Mouse (Mus musculus): ENCODE results near the gene Nt5c. TPM values are rescaled to one million over a fixed set of nuclear protein-coding genes. Genes with fewer than 3 reads are reported as not detected.
"Not testable (repeated sequence)": the region's sequence is repeated elsewhere in the genome, so short reads cannot be mapped to it uniquely, and the experiment has no call there.

Gene Nt5c
- total RNA-seq, 2 experiments from 2014 or later: 20.1 to 23.0 TPM

DNA sequence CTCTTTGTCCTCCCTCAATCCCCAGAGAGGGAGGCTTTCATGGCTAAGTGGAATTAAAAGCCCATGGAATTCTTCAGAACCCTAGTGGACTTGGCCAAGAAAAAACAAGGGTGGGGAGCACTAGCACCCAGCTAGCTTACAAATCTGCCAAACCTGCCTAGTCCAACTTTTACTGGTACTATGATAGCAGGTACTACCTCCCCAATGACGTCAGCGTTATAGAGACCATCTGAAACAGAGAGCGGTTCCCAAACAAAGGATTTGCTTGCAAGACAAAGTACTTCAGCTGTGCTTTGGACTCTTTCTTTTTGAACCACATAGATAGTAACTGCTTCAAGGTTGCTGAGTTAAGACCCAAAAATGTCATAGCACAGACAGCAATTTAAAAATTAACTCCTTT lies 20.3 kb upstream of the Nt5c start:
- no peak for DNase-seq (ENCODE audit: low spot score in 2 of 2)

DNA sequence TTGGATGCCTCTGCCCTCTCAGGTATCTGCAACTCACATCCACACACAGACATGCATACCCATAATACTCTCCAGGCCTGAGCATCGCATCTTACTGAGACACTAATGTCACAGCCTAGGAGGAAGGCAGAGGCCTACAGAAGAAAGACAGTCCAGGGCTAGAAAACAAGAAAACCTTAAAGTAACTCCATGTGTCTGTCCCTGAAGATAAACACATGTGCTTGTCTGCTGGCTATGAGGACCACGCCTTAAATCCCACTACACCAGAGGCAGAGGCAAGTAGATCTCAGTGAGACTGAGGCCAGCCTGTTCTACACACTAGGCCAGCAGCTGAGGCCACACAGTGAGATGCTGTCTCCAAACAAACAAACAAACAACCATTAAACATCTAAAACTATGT lies 19.5 kb upstream of the Nt5c start:
- no peak for DNase-seq (ENCODE audit: low spot score in 2 of 2)

DNA sequence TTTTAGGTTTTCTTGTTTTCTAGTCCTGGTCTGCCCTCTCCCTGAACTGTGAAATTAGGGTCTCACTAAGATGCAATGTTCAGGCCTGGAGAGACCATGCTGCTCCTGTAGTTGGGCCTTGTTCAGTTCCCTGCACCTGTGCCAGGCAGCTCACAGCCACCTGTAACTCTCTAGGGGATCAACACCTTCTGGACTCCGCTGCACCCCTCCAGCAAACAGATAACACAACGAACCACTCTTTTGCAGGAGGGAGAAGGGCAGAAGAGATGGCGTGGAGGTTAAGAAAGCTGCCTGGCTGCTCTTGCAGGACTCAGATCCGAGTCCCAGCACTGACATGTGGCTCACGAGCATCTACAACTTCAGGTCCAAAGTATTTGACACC lies 18.8 kb upstream of the Nt5c start:
- DNase-seq (ENCODE audit: low spot score in 2 of 2): no peak

DNA sequence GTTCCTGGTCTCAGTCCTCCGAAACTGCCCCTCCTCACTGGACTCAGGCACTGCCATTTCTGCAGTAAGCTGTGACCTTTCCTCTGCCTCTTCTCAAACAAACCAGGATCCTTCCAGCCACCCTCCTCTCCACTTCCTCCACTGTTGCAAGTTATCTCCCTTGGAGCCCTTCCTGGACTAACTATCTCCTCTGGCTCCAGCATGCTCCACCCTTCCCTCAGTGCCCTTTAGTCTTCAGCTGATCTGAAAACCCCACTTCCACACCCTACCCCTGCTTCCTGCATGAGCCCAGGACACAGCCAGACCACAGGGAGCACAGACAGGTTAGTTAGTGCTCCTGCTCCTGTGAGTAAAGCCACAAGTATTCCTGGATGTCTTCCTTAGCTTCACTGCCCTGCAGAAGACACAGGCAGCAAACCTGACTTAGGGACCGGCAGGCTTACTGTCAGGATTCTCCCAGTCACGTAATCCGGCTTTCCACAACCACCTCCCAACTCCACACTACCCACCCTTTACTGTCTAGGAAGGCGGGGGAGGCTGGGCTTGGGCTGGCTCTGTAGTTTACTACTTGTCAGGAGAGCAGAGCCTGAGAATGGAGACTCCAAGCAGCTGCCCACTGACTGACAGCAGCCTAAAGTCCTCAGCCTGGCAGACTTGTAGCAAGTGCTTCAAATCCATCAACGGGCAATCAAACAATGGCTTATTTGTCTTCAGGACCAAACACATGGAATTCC lies 18.3 kb upstream of the Nt5c start:
- DNase-seq (ENCODE audit: low spot score in 2 of 2): peak in 1 of 2 experiments; percentile 29

DNA sequence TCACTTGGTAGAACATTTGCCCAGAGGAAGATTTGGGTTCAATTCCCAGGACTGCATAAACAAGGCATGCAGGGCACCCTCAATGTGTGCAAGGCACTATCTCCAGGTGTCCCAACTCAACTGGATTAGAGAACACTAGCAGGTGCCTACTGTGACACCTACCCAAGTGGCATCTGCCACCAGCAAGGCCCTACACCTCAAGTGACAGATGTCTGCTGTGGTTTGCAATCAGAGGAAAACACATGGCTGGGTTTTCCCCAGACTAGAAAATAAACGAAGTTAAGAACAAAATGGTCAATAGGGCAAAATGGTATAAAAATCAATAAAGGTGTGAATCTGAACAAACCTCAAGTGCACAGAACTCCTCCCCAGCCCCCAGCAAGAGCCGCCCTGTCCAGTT lies 16.4 kb upstream of the Nt5c start:
- DNase-seq (ENCODE audit: low spot score in 2 of 2): no peak

DNA sequence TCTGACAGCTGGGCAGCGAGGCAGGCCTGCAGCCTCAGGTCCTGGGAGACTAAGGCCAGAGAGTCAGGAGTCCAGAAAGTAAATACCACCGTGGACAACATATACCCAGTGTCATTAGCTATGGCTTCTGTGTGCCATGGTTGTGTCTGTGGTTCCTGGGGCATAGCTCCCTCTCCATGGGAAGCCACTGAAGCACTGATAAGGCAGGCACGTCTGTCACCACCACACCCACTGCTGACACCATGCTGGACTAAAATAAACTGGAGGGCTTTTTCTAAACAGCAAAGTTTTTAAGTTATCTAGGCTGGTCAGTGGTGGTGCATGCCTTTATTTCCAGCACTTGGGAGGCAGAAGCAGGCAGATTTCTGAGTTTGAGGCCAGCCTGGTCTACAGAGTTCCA lies 14.9 kb upstream of the Nt5c start:
- DNase-seq (ENCODE audit: low spot score in 2 of 2): no peak

DNA sequence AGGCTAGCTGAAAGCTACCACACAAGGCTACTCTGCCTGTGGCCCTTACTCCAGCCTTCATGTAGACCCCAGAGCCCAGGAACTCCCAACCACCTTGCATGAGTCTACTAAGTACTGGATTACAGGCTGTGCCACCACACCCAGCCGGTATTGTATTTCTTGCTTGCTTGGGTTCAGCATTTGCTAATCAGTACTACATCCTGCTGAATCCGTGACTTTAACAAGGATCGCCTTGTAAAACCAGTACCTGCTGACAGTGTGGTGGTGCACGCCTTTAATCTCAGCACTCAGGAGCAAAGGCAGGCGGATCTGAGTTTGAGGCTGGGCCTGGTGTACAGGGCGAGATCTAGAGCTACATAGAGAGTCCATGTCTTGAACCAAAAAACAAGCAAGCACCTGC lies 11.0 kb upstream of the Nt5c start:
- no peak for DNase-seq (ENCODE audit: low spot score in 2 of 2)

DNA sequence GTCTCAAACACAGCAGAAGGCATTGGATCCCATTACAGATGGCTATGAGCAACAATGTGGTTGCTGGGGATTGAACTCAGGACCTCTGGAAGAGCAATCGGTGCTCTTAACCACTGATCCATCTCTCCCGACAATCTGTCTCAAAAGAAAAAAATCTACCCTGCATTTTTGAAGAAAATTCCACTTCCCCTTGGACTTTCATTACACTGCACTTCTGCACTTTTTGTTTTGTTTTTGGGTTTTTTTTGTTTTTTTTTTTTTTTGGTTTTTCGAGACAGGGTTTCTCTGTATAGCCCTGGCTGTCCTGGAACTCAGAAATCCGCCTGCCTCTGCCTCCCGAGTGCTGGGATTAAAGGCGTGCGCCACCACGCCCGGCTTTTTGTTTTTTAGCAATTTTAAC lies 4.9 kb upstream of the Nt5c start:
- not testable (repeated sequence) for DNase-seq (ENCODE audit: low spot score in 2 of 2)

DNA sequence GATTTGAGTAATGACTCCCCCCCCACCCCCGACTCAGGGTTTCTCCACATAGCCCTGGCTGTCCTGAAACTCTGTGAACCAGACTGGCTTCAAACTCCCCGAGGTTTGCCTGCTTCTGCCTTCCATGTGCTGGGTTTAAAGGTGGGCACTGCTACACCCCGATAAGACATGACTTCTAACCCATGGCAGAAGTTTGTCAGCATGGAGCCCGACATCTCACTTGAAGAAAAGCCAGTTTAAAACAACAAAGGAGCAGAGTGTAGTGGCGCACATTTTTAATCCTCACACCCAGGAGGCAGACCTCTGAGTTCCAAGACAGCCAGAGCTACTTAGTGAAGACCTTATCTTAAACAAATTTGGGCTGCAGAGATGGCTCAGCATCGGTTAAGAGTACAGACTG lies 725 bp upstream of the Nt5c start:
- DNase-seq (ENCODE audit: low spot score in 2 of 2): no peak

DNA sequence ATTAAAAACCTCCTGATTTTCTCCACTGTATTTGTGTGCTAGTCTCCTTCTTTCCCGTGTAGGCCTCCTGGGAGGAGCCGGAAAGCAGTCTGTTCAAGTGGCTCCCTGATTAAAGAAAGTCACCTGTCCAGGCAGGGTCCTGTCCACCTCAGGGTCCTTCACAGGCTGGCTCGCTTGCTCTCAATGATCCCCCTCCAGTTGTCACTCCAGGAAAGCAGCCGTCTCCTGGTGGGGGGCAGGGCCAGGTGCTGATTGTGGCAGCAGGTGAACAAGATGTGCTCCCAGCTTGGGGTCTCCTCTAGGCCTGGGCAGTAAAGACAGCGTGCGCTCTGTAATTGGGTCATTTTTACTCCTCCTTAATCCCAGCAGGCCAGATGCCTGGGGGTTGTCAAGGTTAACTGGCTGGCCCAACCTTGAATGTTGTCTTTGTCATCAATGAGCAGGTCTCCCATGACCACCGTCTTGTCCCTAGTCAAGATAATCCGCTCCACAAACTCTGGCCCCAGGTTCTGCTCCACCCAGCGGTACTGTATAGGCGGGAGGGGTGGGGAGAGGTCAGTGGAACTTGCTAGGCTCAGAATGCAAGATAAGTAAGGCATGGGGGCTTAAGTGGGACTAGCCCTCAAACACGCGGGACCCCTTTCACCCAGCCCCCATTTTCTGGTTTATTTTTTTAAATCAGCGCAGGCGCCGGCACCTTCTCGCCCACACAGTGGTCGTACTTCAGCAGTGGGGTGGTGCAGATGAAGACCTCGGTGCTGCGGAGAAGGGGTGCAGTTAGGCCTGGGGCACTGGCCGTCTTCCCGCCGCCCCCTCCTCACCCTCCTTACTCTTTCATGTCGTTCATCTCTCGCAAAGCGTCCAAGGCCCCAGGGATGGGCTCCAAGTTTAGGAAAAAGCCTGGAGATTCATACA lies 964 bp downstream of the Nt5c start:
- DNase-seq (ENCODE audit: low spot score in 2 of 2): no peak

DNA sequence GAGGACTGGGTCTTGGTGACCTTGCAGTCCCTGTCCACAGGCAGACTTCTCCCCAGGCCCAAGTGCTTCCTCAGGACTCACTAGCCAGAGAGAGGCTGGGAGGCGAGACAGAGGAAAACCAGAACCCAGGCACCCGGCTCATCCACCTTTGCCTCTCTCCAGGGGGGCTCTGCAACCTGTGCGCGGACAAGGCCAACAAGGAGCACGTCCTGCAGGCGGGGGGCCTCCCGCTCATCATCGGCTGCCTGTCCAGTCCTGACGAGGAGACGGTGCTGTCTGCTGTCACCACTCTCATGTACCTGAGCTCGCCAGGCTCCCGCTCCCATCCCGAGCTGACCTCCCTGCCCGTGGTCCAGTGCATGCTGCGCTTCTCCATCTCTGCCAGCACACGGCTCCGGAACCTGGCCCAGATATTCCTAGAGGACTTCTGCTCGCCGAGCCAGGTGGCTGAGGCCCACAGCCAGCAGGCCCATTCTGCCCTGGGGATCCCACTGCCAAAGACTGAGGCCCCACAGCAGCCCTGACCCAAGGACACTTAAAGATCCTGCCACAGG lies 3.0 kb downstream of the Nt5c start:
- no peak for DNase-seq (ENCODE audit: low spot score in 2 of 2)

DNA sequence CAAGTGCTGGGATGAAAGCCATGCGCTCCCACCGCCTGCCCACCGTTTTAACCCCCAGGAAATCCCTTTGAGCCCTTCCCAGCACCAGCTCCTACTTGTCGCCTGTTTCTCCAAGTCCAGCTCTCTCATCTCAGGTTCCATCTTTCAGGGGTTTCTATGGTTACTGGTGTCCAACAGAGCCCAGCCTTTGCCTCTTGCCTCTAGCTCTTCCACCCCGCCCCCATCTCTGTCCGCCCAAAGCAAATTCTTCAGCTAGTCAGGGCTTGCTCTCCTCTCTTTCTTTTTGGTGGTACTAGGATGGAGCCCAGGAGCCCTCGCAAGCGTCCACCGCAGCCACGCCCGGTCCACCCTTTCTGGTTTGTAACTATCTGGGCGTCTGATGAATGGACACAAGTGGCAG lies 6.5 kb downstream of the Nt5c start:
- DNase-seq (ENCODE audit: low spot score in 2 of 2): no peak

DNA sequence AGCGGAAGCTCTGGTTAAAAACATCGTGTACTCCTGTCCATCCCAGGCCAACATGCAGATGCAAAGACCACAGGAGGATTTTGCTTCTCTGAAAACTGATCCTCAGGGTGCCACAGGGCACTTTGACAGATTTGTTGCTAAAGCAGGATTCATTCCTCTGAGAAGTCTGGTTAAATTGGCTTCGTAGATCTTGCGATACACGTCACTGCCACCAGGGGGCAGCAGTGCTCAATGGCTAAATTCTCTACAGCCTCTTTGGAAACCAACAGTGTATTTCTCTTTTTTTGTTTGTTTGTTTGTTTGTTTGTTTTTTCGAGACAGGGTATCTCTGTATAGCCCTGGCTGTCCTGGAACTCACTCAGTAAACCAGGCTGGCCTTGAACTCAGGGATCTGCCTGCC lies 7.9 kb downstream of the Nt5c start:
- DNase-seq (ENCODE audit: low spot score in 2 of 2): peak; percentile 58 to 67

DNA sequence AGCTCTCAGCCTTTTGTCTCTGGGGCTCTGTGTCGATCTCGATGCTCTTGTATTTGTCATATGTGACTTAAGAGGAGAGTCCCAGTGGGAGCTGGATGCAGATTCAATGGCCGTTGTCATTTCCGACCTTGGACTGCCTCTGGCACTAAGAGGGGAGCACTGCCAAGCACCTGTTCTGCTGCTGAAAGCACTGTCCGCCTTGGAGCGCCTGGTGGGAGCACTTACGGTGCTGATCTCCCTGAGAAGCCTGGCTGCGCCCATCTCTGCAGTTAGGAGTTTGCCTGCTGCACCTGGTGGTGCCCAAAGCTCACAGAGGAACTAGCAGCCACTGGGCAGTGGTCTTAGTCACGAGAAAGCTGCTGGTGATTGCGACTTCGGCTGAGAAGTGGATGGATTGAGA lies 8.4 kb downstream of the Nt5c start:
- DNase-seq (ENCODE audit: low spot score in 2 of 2): no peak

DNA sequence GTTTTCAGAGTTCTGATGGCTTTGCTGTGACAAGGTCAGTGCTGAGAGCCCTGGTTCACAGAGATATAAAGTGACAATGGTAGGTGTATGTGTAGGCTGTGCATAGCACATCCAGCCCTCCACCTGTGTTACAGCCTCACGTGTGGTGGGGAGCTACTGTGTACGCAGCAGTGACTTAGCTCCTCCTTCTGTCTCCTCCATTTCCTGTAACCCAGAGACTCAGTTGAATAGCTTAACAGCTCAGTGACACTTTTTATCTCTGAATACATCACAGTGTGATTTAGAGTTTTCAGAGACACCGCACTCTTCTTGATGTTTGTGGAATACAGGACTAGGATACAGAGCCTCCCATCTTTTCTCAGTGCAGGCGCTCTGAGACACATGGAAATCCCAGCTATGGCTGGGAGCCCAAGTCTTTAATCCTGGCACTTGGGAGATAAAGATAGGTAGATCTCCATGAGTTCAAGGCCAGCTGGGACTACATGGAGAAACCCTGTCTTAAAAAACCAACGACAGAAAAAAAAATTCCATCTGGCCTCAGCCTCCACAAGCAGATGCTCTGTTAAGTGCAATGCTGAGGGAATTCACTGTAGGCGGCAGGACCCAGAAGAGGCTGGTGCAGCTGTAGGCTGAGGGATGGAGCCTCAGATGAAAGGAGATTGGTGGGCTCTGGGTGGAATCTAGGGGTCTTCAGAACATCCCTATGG lies 10.0 kb downstream of the Nt5c start:
- no peak for DNase-seq (ENCODE audit: low spot score in 2 of 2)

DNA sequence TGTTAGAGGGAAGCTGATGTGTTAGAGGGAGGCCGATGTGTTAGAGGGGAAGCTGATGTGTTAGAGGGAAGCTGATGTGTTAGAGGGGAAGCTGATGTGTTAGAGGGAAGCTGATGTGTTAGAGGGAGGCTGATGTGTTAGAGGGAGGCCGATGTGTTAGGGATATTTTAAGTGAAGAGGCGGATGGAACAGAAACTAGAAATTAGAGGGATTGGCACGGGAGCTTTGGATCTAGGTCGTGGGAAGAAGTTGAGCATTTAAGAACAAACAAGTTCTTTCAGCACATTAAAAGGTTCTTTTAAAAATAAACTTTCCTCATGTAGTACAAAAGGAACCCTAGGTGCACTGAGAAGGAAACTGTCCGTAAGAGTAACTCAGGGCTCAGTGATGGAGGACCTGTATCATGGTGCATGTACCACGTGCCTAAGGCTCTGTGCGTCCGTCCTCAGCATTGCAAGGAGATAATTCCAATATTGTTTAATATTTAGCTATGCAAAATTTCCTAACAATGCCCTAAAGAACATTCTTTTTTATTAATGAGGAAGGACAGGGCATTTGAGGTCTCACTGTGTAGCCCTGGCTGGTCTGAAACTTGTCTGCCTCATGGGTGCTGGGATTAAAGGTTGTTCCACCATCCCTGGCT lies 13.2 kb downstream of the Nt5c start:
- no peak for DNase-seq (ENCODE audit: low spot score in 2 of 2)

DNA sequence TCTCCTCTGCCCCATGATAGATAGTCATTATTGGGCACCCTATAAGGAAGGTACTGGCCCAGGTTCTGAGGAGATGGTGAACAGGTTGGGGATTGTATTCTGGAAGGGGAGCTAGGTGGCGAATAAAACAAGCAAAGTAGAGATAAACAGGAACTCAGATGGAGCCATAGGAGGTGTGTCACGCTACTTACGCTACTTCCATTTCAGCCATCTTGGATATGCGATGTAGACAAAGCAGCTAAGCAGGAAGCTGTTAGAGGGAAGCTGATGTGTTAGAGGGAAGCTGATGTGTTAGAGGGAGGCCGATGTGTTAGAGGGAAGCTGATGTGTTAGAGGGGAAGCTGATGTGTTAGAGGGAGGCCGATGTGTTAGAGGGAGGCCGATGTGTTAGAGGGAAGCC lies 14.3 kb downstream of the Nt5c start:
- DNase-seq (ENCODE audit: low spot score in 2 of 2): not testable (repeated sequence)

DNA sequence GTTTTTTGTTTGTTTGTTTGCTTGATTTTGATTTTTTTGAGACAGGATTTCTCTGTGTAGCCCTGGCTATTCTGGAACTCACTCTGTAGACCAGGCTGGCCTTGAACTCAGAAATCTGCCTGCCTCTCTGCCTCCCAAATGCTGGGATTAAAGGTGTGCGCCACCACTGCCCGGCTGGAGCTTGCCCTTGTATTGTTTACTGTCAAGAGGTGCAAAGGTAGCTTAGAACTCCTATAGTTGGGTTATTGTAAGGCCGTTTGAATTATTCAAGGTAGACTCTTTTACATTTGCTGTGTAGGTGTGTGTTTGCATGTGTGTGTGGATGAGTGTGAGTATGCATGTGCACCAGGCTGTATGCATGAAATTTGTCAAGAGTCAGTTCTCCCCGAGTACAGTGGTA lies 15.0 kb downstream of the Nt5c start:
- DNase-seq (ENCODE audit: low spot score in 2 of 2): not testable (repeated sequence)

DNA sequence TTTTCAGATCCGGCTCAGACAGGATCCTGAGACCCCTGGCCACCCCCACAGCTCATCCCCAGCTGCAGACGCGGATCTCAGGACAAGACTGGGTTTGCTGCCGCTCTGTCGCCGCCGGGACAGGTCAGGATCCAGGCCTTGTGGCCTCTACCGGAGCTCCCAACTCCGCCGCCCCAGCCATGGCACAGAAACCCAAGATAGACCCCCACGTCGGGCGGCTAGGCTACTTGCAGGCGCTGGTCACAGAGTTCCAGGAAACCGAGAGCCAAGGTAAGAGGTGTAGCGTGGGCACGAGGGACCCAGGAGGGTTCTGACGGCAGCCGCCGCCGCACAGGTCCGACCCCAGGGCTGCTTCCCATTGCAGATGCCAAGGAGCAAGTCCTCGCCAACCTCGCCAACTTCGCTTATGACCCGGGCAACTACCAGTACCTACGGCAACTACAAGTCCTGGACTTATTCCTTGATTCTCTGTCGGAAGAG lies 15.9 kb downstream of the Nt5c start:
- no peak for DNase-seq (ENCODE audit: low spot score in 2 of 2)

DNA sequence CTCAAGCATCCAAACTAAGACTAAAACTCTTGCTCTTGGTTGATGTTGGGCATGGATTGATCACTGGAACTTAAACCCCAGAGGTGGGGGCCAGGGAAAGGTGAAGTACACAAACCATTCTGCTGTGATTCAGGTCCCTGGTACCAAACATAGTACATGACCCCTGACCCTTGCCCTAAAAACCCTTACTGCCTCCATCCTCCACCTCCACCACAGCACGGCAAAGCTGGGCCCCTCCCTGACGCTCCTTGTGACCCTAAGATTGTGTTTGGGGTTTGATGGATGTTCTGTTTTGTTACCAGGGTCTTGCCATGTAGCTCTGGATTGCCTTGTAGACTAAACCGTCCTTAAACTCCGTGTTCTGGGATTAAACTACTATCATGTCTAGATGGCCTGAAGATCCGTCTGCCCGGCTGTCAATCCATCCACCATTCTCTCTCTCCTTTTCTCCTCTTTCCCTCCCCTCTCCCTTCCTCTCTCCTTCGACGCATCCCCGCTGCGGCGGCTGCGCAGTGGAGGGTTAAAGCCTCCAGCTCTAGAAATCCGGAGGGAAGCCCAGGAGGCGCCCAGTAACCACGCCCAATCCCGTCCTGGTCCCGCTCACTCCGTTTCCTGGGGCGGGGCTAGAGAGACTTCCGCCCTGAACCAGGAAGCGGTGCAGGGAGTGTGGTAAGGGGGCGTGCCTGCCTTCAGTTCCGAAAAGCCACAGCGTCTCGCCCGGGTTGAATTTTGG lies 16.5 kb downstream of the Nt5c start, which contains the start of gene Armc7:
TSS of gene Armc7 (plus strand) at position 643 of the 733 bp plus-strand sequence.
- peak; percentile 90 to 93 for DNase-seq (ENCODE audit: low spot score in 2 of 2)

Data from gastrocnemius, postnatal 4 days (tissue).